Mouse (Mus musculus): ENCODE results near the gene Akr1c13.

Gene Akr1c13

GRCm38 (mm10) chr13:4244861-4245559 lies 54.1 kb downstream of the Akr1c13 start:
- no peak for DNase-seq

- DNase-seq, result no peak
Observed at GRCm38 (mm10) chr13:4249347-4249746, 58.4 kb downstream of the Akr1c13 start.
